Mouse (Mus musculus): ENCODE data around the gene Gm826.

The Gm826 gene

DNA sequence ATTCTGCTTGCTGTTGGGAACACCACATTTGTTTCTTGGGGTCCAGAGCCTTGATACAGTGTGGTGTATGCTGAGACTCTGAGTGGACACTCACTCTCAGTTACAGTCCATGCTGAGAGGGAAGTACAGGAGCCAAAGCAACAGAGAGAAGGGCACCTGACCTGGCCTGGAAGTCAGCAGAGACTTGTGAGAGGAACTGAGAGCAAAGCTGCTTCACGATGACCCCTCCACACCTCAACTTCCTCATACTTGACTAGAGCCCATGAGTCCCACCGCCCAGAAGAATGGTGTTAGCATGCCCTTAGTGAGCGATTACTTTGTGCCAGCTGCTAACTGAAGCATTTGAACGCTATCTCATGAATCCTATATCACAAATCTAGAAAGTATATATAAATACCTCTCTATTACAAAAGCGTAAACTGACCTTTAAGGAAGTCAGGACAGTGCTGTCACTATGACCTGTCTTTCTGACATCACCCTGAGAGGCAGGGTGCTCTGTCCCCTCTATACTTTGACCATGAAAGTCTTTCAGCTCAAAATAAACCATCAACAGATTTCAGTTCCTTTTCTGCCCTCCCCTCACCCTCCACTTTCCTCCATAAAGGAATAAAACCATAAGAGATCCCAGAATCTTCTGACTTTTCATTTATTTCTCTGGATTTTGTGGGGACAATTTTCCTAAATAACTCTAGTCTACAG lies 57.9 kb downstream of the Gm826 start:
- no peak for DNase-seq

DNA sequence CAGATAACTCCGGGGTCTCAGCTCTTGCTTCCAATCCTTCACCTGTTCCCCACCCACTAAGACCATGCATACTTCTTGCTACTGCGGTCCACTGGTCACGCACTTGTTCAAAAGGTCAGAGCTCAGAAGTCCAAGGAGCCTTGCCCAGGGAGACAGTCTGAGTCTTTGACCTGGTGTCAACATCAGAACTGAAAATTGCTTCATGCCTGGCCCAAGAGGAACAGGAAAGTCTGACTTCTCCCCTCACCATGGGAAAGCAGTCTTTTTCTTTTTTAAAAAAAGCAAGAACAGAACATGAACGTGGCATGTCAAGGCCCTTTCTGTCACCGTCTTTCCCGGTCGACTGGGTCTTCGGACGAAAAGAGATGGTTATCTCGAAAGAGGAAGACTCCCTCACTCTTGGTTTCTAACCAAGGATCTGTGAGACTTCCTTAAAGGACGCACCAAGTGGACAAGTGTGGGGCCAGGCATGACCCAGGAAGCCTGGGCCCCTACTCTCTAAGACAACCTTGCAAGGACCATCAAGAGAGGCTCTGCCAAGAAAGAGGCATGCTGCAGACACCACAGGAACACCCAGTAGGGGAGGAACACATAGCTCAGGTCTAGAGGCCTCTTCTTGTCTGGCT lies 66.0 kb downstream of the Gm826 start:
- no peak for DNase-seq

- DNase-seq = no peak
These were observed 70.1 kb downstream of the Gm826 start for GRCm38 (mm10) chr2:160263861-160264260.

- no peak for DNase-seq
These were observed 72.4 kb downstream of the Gm826 start for GRCm38 (mm10) chr2:160261538-160261937.

All from right cerebral cortex, postnatal 4 days (tissue).